Mouse (Mus musculus) lung, postnatal 0 days (tissue): ENCODE measurements around the gene Lbh. TPM values are rescaled to one million over a fixed set of nuclear protein-coding genes. Genes with fewer than 3 reads are reported as not detected.

Source experiments
- ATAC-seq: fragments of 200-750 bp; cut with Nextera tagmentation; 2 replicates; pipeline ENCODE4 v1.8.0; 2017; ENCODE audit warnings: moderate library complexity
- DNase-seq: peaks from one replicate; pipeline ENCODE4 v3.0.0-alpha.2; 2016; ENCODE audit warnings: low spot score
- H3K27ac ChIP-seq: fragments of 300-500 bp; sonication (generic); 2 replicates; pipeline ENCODE4 v1.5.1; 2014; ENCODE audit warnings: antibody characterized with exemption, mild to moderate bottlenecking, low read length, mixed read lengths
- H3K27me3 ChIP-seq: fragments of 300-500 bp; sonication (generic); replicated peaks from 2 replicates; pipeline ENCODE4 v1.6.1; 2014; ENCODE audit warnings: low read length, mixed read lengths; ENCODE audit not compliant: insufficient read depth
- H3K36me3 ChIP-seq: fragments of 300-500 bp; sonication (generic); 2 replicates; pipeline ENCODE4 v1.6.1; 2014; ENCODE audit warnings: low read length, mixed read lengths; ENCODE audit not compliant: insufficient read depth
- H3K4me1 ChIP-seq: fragments of 300-500 bp; sonication (generic); 2 replicates; pipeline ENCODE4 v1.6.1; 2014; ENCODE audit warnings: antibody characterized with exemption, low read depth, low read length, mixed read lengths; ENCODE audit not compliant: insufficient read depth
- H3K4me2 ChIP-seq: fragments of 300-500 bp; sonication (generic); replicated peaks from 2 replicates; pipeline ENCODE4 v1.6.1; 2014; ENCODE audit warnings: low read depth, mild to moderate bottlenecking, low read length, moderate library complexity, mixed read lengths
- H3K4me3 ChIP-seq: fragments of 300-500 bp; sonication (generic); 2 replicates; pipeline ENCODE4 v1.5.1; 2014; ENCODE audit warnings: low read depth, low read length
- H3K9ac ChIP-seq: fragments of 300-500 bp; sonication (generic); replicated peaks from 2 replicates; pipeline ENCODE4 v1.6.1; 2014; ENCODE audit warnings: low read depth, mild to moderate bottlenecking
- H3K9me3 ChIP-seq: fragments of 300-500 bp; sonication (generic); 2 replicates; pipeline ENCODE4 v1.6.1; 2016; ENCODE audit warnings: low read length, mixed read lengths
- CTCF ChIP-seq: IDR thresholded peaks from 2 replicates; pipeline ENCODE4 v1.5.1; 2016; ENCODE audit warnings: antibody characterized with exemption, mild to moderate bottlenecking
- EP300 ChIP-seq: IDR thresholded peaks from 2 replicates; pipeline ENCODE4 v1.6.1; 2016; ENCODE audit warnings: antibody characterized with exemption, mild to moderate bottlenecking, control low read depth
- WGBS: fragments of 180-500 bp; shearing (Covaris S2); extraction: QIAGEN DNeasy Blood & Tissue Kit; methylation state at CpG from one replicate; pipeline ENCODE4 v1.1.7; 2014; 5-methylcytosine and 5-hydroxymethylcytosine counted together
- polyA plus RNA-seq: library from polyadenylated mRNA; unstranded; fragments of >200 nt; fragmentation: Nextera tagmentation; extraction: Ambion mirVana; gene quantifications from 2 replicates; pipeline ENCODE4 v1.2.1, GENCODE M21; 2015

Gene Lbh
- polyA plus RNA-seq, 1 experiment from 2014 or later: 16.2 TPM

DNA sequence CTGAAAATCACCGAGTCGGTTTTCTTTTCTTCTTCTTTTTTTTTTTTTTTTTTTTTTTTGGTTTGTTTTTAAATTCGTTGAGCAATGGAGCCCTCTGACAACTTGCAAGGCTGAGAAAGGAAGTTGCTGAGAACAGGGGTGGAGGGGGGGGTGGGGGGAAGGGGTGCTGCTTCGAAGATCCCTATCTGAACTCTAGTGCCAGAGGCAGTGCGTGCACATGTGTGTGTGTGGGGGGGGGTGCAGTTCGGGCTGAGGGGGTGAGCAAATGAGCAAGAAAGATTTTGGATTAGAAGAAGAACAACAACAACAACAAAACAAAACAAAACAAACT lies 21.4 kb downstream of the Lbh start:
- no peak for ATAC-seq
- no peaks in the 10 kb centered on the region for H3K27me3 ChIP-seq
- 49% methylated on average over 6 of the region's 6 CpGs for WGBS

DNA sequence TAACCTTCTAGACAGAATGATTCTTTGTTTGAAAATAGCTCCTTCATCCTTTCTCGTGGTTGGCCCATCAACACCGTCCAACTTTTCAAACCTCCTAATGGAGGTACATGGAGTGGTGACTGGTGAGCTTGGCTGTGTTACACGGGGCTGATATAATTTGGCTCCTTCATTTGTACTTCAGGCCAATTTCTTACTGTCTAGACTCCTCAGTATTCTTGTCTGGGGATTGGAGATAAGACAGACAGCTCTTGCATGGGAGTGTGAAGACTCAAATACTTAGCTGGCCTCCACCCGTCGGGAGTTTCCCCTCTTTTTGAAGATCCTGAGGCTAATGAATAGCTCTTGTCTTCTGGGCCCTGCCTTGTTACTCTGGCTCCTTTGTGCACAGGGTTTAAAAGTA lies 26.3 kb downstream of the Lbh start:
- Histone ChIP-seq H3K4me2 (no peak overlapping the region), H3K4me3 (no peak overlapping the region), H3K4me1 (peaks cover 6% of the 10 kb centered on the region; the same call in 1 of the 2 replicates), H3K9ac (no peak overlapping the region), H3K27me3 (no peaks in the 10 kb centered on the region), H3K27ac (no peak overlapping the region), H3K36me3 (0 out of 2 replicates have a peak, but pooled peaks cover 4% of the 10 kb centered on the region), H3K9me3 (no peaks in the 10 kb centered on the region)
- ATAC-seq (0 out of 2 replicates have a peak, but pooled peaks have one; percentile 20), DNase-seq (no peak)
- TF ChIP-seq EP300 (no peak), CTCF (no peak)
- WGBS: 65% methylated on average over 5 of the region's 5 CpGs

More for the DNA sequence above, 21.4 kb downstream of the Lbh start:
- 0 out of 2 replicates have a peak, but pooled peaks cover 6% of the 10 kb centered on the region for H3K4me1 ChIP-seq
- DNase-seq: no peak
- no peak overlapping the region for H3K4me2 ChIP-seq
- no peaks in the 10 kb centered on the region for H3K9me3 ChIP-seq
- TF ChIP-seq EP300 (no peak), CTCF (no peak)
- no peak overlapping the region for H3K9ac ChIP-seq
- no peak overlapping the region for H3K4me3 ChIP-seq
- 0 out of 2 replicates have a peak overlapping the region, but pooled peaks have one; percentile 38 for H3K27ac ChIP-seq
- H3K36me3 ChIP-seq: 0 out of 2 replicates have a peak, but pooled peaks cover 4% of the 10 kb centered on the region

DNA sequence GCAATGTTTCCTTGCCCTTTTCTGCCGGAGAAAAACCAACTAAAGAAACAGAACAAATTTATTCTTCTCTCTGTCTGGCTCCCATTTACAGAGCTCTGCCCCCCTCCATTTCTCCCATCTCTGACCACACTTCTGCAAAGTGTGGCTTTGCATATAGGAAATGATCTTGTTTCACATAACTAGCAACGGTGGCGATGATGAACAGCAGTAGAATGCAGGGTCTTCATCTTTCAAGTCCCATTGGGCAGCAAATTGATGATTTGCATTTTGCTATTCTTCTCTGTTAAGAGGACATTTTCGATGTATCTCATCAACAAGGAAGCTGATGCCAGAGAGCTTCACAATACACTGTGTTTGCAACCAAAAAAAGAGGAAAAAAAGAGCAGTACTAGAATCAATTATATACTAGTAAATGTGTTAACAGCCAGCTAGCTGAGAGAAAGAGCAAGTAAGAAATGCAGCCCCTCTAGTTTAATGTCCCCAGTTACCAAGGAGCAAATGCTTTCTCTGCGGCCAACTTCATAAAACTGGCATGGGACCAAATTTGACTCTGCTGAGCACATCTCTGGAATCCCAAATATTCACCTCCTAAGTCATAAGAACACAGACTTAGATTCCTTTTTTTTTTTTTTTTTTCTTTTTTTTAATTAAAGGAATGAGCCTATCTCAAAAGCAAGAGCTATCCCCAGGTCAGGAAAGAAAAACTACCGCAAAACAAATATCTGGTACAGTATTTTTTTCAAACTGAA lies 29.2 kb downstream of the Lbh start:
- DNase-seq (peak; percentile 75), ATAC-seq (no peak)
- Histone ChIP-seq H3K4me1 (peaks cover 6% of the 10 kb centered on the region; the same call in 1 of the 2 replicates), H3K36me3 (no peaks in the 10 kb centered on the region), H3K27ac (peak overlapping the region; percentile 8; the same call in 1 of the 2 replicates), H3K4me2 (no peak overlapping the region), H3K4me3 (no peak overlapping the region), H3K9ac (no peak overlapping the region), H3K27me3 (no peaks in the 10 kb centered on the region), H3K9me3 (no peaks in the 10 kb centered on the region)
- TF ChIP-seq EP300 (peak; percentile 37; the same call in 1 of the 2 replicates), CTCF (no peak)
- 43% methylated on average over 6 of the region's 6 CpGs for whole genome bisulfite sequencing

DNA sequence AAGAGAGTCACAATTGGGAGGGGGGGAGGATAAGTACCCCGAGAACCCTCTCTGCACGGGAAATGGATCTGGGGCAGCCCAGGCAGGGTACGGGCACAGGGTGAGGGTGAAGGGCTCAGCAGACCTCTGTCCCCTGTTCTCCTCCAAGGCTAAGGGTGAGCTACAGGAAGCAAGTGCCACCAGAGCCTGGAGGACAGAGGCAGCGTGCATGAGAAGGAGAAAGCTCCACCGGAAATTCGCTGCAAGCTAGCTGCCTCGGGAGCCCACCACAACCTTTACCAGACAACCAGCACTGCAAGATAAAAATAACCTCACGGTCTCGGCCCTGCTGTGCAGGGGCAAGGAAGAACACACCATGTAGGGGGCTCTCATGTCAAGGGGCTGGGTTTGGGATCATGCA lies 30.0 kb downstream of the Lbh start:
- Histone ChIP-seq H3K9me3 (no peaks in the 10 kb centered on the region), H3K9ac (no peak overlapping the region), H3K4me2 (no peak overlapping the region), H3K27ac (no peak overlapping the region), H3K27me3 (no peaks in the 10 kb centered on the region), H3K36me3 (no peaks in the 10 kb centered on the region), H3K4me1 (peaks cover 6% of the 10 kb centered on the region; the same call in 1 of the 2 replicates), H3K4me3 (no peak overlapping the region)
- no peak for TF ChIP-seq EP300
- DNase-seq (no peak), ATAC-seq (no peak)
- WGBS: 42% methylated on average over 9 of the region's 9 CpGs

DNA sequence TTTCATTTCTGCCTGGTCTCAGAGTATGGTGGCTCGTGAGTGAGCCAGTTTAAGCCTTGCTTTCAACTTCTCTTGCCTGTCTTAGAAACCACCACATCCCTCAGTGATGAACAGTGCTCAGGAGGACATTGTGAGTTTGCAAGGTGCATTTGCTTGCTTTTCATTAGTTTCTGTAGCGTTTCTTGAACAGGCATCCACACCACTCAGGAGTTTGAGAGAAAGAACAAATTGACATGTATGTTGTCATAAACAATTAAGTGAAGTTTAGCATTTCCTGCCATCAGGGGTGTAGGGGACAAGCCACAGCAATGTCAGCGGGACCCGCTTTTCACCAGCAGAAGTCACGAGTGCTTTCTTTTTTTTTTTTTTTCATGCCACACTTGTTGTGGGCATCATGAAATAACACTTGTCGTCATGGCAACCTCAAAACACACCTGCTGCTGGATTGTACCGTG lies 31.2 kb downstream of the Lbh start:
- Histone ChIP-seq H3K4me3 (no peak overlapping the region), H3K27ac (no peak overlapping the region), H3K4me1 (peaks cover 6% of the 10 kb centered on the region; the same call in 1 of the 2 replicates), H3K36me3 (no peaks in the 10 kb centered on the region), H3K9me3 (no peaks in the 10 kb centered on the region), H3K9ac (no peak overlapping the region), H3K4me2 (no peak overlapping the region), H3K27me3 (no peaks in the 10 kb centered on the region)
- no peak for DNase-seq
- no peak for ATAC-seq
- TF ChIP-seq CTCF (no peak), EP300 (no peak)
- 78% methylated on average over 7 of the region's 7 CpGs for WGBS

DNA sequence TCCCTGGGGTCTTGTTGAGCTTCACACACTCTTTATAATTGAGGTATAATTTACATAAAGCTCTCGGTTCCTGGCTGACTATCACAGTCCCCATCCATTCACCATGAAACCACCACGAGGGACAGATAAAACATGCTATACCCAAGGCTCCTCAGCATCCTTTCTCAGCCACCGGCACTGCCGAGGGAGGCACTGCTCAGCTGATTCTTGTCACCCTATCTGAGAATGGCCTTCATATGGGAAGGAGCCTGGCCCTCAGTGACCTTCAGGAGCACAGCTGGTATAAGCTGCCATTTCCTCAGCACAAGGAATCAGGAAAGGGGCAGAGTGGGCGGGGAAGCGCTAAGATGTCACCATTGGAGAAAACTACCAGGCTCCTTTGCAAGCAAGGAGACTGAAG lies 33.2 kb downstream of the Lbh start:
- TF ChIP-seq CTCF (no peak), EP300 (no peak)
- Histone ChIP-seq H3K9ac (no peak overlapping the region), H3K27me3 (no peaks in the 10 kb centered on the region), H3K9me3 (no peaks in the 10 kb centered on the region), H3K4me1 (peaks cover 6% of the 10 kb centered on the region; the same call in 1 of the 2 replicates), H3K4me2 (no peak overlapping the region), H3K4me3 (no peak overlapping the region), H3K27ac (no peak overlapping the region), H3K36me3 (no peaks in the 10 kb centered on the region)
- WGBS: 71% methylated on average over 6 of the region's 6 CpGs
- DNase-seq (no peak), ATAC-seq (no peak)
